Mouse (Mus musculus): ENCODE data around the gene Senp7.

- TF ChIP-seq ZNF384 (IDR thresholded peaks at IDR 0.05; ENCODE audit: low read depth, low read length), result no peak
- no peak for TF ChIP-seq CHD2 (IDR thresholded peaks at IDR 0.05; ENCODE audit: low read depth, low read length)
These were observed 179.5 kb downstream of the Senp7 start for GRCm38 (mm10) chr16:56227686-56228085.
